Mouse (Mus musculus) heart, adult 2 months (tissue): ENCODE results near the gene Gm16181. TPM values are rescaled to one million over a fixed set of nuclear protein-coding genes. Genes with fewer than 3 reads are reported as not detected.

Experiments used
- DNase-seq, 2 experiments: peaks; one replicate each; pipeline ENCODE4 v3.0.0; 2021
- H3K27ac ChIP-seq: fragments of 200-600 bp; 2 replicates; pipeline ENCODE4 v1.8.1; 2022
- H3K27me3 ChIP-seq: fragments of 200-500 bp; 2 replicates; pipeline ENCODE4 v1.6.1; 2012; ENCODE audit warnings: mild to moderate bottlenecking, low read length, inconsistent platforms, mixed read lengths; ENCODE audit not compliant: control insufficient read depth, insufficient read depth
- H3K36me3 ChIP-seq: fragments of 200-500 bp; 2 replicates; pipeline ENCODE4 v1.6.1; 2012; ENCODE audit warnings: low read length, inconsistent platforms; ENCODE audit not compliant: control insufficient read depth, insufficient read depth
- H3K4me1 ChIP-seq: fragments of 200-500 bp; 2 replicates; pipeline ENCODE4 v1.6.1; 2011; ENCODE audit warnings: low read length; ENCODE audit not compliant: control insufficient read depth, insufficient read depth
- H3K4me3 ChIP-seq: fragments of 200-600 bp; 2 replicates; pipeline ENCODE4 v1.8.1; 2022
- H3K79me2 ChIP-seq: fragments of 200-500 bp; replicated peaks from 2 replicates; pipeline ENCODE4 v1.6.1; 2012; ENCODE audit warnings: mild to moderate bottlenecking, inconsistent platforms, low read length, moderate library complexity, mixed read lengths; ENCODE audit not compliant: control insufficient read depth, insufficient read depth
- H3K9ac ChIP-seq: fragments of 200-500 bp; 2 replicates; pipeline ENCODE4 v1.6.1; 2012; ENCODE audit warnings: low read depth, mild to moderate bottlenecking, control low read depth, inconsistent platforms, low read length, mixed read lengths
- CTCF ChIP-seq: fragments of 200-600 bp; IDR thresholded peaks from 2 replicates; pipeline ENCODE4 v1.8.1; 2022; ENCODE audit warnings: antibody characterized with exemption, mild to moderate bottlenecking, moderate library complexity
- EP300 ChIP-seq: fragments of 200-500 bp; IDR thresholded peaks from 2 replicates; pipeline ENCODE4 v1.6.1; 2011; ENCODE audit warnings: low read depth, low read length, control low read depth; ENCODE audit not compliant: insufficient read depth
- POLR2A ChIP-seq: fragments of 200-500 bp; IDR thresholded peaks from 2 replicates; pipeline ENCODE4 v1.6.1; 2011; ENCODE audit warnings: mild to moderate bottlenecking, low read depth, low read length, control low read depth; ENCODE audit not compliant: insufficient read depth
- WGBS: fragments of 180-500 bp; shearing (Covaris S2); methylation state at CpG from one replicate; pipeline ENCODE4 v1.1.7; 2018; 5-methylcytosine and 5-hydroxymethylcytosine counted together
- intact Hi-C: fragments of 180-260 bp; cut with DNase I; formaldehyde crosslinking; loops from one replicate; pipeline ENCODE4 v1.15.1; 2025
- polyA plus RNA-seq: library from polyadenylated mRNA; depleted of rRNA; stranded (reverse); fragments of >200 nt; gene quantifications from 2 replicates; pipeline ENCODE4 v1.2.3, GENCODE M21; 2012
- total RNA-seq, 2 experiments: library from RNA; stranded (reverse); gene quantifications; 2 replicates each; pipeline ENCODE4 v1.2.3; 2021

Gm16181 gene
- total and polyA plus RNA-seq, 3 experiments: 2.1 TPM; not detected in 2

DNA sequence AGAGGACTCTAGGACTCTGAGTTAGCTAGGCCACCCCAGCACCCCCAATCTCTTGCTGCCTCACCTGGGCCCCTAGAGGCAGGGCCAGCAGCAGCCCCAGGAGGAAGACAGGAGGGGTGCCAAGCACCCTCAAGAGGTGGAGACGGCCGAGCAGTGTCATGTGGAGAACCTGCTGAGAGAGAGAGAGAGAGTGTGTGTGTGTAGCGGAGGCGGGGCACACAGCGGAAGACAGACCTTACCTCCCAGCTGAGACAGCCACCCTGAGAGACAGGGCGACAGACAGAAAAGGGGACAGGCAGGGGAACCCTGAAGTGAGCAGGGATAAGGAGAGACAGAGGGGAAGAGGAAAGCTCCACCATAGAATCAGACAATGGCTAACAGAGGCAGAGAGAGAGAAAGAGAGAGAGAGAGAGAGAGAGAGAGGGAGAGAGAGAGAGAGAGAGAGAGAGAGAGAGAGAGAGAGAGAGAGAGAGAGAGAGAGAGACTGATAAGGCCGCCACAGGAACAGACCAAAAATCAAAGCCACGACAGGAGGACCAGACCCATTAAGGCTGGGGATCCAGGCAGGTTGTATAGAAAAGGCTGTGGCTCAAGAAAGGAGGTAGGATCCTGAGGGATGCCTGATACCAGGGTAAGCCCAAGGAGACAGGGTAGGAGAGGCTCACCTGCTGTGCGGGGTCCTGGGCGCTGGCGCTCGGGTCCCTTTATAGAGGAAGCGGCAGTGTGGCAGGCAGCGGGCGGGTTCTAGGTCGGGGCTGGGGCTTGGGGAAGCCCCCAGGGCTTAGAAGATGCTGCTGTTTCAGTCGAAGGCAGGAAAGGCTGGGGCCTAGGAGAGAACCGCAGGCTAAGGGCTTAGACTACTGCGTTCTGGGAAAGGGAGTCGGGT, 15.9 kb upstream of the Gm16181 start, which contains the start of gene Lta:
TSS of gene Lta (minus strand) at position 858 of the 886 bp plus-strand sequence.
- Histone ChIP-seq H3K27me3 (no peaks in the 10 kb centered on the region; the same call in 1 of the 2 replicates), H3K79me2 (no peaks in the 10 kb centered on the region), H3K9ac (no peak within 1 kb of the TSS), H3K27ac (no peak within 1 kb of the TSS), H3K36me3 (no peaks in the 10 kb centered on the region), H3K4me3 (no peak within 1 kb of the TSS), H3K4me1 (peaks cover 2% of the 10 kb centered on the region)
- intact Hi-C loops: no loop called here
- TF ChIP-seq EP300 (no peak), CTCF (no peak), POLR2A (no peak)
- 53% methylated on average over 20 of the region's 20 CpGs for WGBS
- peak in 1 of 2 experiments; percentile 46 for DNase-seq

DNA sequence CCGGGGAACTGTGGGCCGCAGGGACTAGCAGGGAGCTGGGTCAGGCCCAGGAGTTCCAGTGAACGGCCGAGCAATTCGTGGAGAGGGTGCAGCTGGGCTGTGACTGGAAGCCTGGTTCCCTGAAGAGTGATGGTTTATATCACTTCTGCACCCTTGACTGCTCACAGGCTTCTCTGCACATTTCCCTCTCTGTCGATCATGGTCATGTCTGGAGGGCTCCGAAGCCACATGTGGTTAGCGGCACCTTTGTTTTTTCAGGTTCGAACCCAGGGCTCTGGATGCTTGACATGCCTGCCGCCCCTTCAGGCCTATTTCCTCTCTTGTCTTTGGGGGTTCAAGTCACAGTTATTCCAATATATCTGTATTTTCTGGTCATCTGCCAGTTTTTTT, 15.3 kb upstream of the Gm16181 start:
- WGBS: 70% methylated on average over 10 of the region's 10 CpGs
- Histone ChIP-seq H3K9ac (no peak overlapping the region), H3K27me3 (no peaks in the 10 kb centered on the region; the same call in 1 of the 2 replicates), H3K4me1 (peaks cover 2% of the 10 kb centered on the region), H3K36me3 (no peaks in the 10 kb centered on the region), H3K27ac (no peak overlapping the region), H3K79me2 (no peaks in the 10 kb centered on the region), H3K4me3 (no peak overlapping the region)
- DNase-seq: no peak
- intact Hi-C loops: no loop called here
- TF ChIP-seq POLR2A (no peak), EP300 (no peak), CTCF (no peak)

DNA sequence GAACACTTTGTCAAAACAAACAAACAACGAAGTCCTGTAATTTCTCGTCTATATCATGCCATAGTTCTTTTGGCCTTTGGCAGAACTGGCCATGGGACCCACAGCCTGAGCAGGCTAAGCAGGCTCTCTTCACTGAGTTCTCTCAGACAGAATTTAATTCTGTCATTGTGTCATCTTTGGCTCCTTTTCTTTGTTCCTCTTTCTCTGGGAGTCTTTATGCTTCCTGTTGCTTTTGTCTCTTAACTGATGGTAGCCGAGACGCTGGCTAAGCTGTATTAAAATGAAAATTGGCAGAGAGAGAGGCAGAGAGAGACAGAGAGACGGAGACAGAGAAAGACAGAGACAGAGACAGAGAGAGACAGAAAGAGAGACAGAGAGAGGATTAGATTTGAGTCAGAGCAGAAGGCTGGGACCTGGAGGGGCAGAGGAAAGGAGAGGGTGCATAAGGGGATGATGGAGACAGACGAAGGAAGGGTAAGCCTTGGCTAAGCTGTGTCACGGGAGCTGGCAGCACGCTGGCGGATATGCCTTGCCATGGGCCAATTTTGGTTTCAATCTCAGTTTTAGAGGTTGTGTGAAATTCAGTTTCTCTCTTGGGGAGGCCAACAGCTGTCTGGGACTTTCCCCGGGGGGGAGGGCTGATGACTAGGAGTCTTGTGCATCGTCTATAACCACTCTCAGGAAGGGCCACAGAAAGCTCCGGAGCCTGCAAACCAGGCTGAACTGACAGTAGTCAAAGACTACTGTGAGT, 10.7 kb upstream of the Gm16181 start:
- intact Hi-C loops: no loop called here
- no peak overlapping the region for H3K4me3 ChIP-seq
- DNase-seq: peak; percentile 33 to 60
- H3K4me1 ChIP-seq: peaks cover 2% of the 10 kb centered on the region
- H3K27me3 ChIP-seq: no peaks in the 10 kb centered on the region
- WGBS: 46% methylated on average over 12 of the region's 12 CpGs
- peak overlapping the region; percentile 6; the same call in 1 of the 2 replicates for H3K27ac ChIP-seq
- H3K9ac ChIP-seq: no peak overlapping the region
- no peaks in the 10 kb centered on the region for H3K36me3 ChIP-seq
- TF ChIP-seq CTCF (no peak), POLR2A (no peak), EP300 (no peak)
- no peaks in the 10 kb centered on the region for H3K79me2 ChIP-seq

DNA sequence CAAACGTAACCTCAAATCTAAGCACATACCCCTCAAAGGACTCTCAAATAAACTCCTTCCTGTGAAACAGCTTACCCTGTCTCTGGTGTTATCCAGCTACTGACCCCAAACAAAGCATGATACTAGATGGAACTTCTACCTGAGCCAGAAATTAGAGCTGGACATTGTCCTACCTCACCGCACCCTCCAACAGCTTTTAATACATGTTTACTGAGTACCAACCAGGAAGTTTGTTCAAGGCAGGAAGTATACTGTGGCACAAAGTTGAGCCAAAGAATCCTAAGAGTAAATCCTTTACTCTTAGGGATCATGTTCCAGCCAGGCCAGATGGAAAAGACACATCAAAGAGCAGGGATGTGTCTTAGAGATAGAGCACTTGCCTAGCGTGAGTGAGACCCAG, 10.0 kb upstream of the Gm16181 start:
- Histone ChIP-seq H3K36me3 (no peaks in the 10 kb centered on the region), H3K4me1 (peaks cover 2% of the 10 kb centered on the region), H3K4me3 (no peak overlapping the region), H3K27ac (no peak overlapping the region), H3K27me3 (no peaks in the 10 kb centered on the region), H3K79me2 (no peaks in the 10 kb centered on the region), H3K9ac (no peak overlapping the region)
- TF ChIP-seq EP300 (no peak), CTCF (no peak), POLR2A (no peak)
- intact Hi-C loops: no loop called here
- 70% methylated on average over 3 of the region's 3 CpGs for WGBS
- DNase-seq: no peak

DNA sequence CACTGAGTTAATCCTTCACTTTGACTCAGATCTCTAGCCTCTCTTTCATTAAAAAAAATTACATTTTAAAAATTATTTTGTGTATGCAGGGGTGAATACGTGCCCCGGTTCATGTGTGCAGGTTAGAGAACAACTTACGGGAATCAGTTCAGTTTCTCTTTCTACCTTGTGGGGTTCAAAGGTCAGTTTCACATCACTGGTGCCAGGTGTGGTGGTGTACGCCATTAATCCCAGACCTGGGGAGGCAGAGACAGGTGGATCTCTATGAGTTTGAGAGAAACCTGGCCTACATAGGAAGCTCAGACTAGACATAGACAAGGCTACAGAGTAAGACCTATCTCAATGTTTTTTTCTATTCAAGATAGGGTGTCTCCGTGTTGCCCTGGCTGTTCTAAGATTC, 7.6 kb upstream of the Gm16181 start:
- no peak for DNase-seq
- H3K79me2 ChIP-seq: no peaks in the 10 kb centered on the region

More for the DNA sequence above, 7.6 kb upstream of the Gm16181 start:
- intact Hi-C loops: no loop called here
- TF ChIP-seq CTCF: no peak
- TF ChIP-seq EP300: no peak
- TF ChIP-seq POLR2A: no peak
- no peaks in the 10 kb centered on the region for H3K36me3 ChIP-seq
- no peak overlapping the region for H3K4me3 ChIP-seq
- WGBS: 95% methylated on average over 5 of the region's 5 CpGs
- H3K9ac ChIP-seq: no peak overlapping the region
- H3K4me1 ChIP-seq: peaks cover 4% of the 10 kb centered on the region
- no peaks in the 10 kb centered on the region for H3K27me3 ChIP-seq
- no peak overlapping the region for H3K27ac ChIP-seq
